Mouse (Mus musculus): Measurements from ENCODE around the gene Hectd4.
A peak's percentile ranks its signal among the peaks of the same experiment; 100 is the strongest.
"Not testable (repeated sequence)": the region's sequence is repeated elsewhere in the genome, so short reads cannot be mapped to it uniquely, and the experiment has no call there.

Gene Hectd4

DNA sequence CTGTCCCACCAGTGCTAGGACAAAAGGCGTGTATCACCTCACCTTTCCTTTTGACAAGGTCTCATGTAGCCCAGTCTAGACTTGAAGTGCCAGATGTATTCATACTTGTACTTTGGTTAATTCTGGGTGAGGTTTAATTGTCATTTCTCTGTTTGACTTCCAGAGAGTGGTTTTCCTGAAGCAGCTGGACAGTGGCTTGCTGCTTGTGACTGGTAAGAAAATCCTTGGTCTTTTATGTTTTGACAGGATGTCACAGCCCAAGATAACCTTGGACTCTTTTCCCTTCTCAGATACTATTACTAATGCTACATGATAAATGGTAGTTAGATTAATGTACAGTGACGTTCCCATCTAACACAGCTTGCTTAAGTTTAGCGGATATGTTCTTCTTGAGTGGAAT is 13.0 kb upstream of the Hectd4 start:
- DNase-seq: no peak

- DNase-seq: no peak
These were observed 10.0 kb upstream of the Hectd4 start for GRCm38 (mm10) chr5:121209755-121210600.

DNA sequence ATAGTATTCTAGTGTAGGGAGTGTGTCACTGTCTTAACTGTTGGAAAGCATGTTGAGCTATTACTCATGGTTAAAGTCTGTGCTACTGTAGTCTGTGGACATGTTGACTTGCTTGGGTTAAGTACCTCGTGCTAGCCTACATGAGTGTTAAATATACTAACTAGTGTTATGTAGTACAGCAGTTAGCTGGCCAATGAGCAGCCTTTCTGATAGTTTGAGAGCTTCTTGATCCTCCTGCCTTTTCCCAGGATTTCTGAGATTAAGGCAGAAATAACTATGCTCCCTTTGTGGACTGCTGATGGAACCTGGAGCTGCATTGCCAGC is 9.5 kb upstream of the Hectd4 start:
- no peak for DNase-seq

- no peak for DNase-seq
These were observed 7.9 kb upstream of the Hectd4 start for GRCm38 (mm10) chr5:121212108-121212507.

GRCm38 (mm10) chr5:121214707-121215106 is 5.3 kb upstream of the Hectd4 start:
- no peak for DNase-seq

GRCm38 (mm10) chr5:121215380-121216125 is 4.5 kb upstream of the Hectd4 start:
- DNase-seq: peak; percentile 65

- DNase-seq: no peak
These were observed 3.9 kb upstream of the Hectd4 start for GRCm38 (mm10) chr5:121216126-121216446.

DNA sequence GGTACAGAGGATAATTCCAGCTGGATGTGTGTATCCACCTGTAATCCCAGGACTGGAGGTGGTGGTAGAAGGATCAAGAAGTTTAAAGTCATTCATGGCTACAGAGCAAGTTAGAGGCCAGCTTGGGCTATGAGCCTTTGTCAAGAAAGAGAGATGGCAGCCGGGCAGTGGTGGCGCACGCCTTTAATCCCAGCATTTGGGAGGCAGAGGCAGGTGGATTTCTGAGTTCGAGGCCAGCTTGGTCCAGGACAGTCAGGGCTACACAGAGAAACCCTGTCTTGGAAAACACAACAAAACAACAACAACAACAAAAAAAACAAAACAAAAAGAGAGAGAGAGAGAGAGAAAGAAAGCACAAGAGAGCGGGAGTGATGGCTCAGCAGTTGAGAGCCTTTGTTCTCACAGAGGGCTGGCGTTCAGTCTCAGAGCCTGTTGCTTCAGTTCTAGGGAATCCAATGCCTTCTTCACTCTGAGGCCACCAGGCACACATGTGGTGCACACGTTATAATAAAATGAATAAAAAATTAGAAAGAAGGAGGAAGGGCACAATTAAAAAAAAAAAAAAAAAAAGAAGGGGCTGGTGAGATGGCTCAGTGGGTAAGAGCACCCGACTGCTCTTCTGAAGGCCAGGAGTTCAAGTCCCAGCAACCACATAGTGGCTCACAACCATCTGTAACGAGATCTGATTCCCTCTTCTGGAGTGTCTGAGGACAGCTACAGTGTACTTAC is 3.3 kb upstream of the Hectd4 start:
- DNase-seq: not testable (repeated sequence)

DNA sequence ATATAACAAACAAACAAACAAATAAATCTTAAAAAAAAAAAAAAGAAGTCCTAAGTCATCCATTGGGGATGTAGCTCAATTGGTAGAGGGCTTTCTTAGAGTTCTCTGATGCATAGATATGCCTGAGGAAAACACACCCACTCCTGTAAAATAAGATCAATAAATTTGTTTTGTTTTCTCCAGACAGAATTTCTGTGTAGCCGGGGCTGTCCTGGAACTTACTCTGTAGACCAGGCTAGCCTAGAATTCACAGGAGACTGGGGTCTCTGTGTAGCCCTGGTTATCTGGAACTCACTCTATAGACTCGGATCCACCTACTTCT is 2.7 kb upstream of the Hectd4 start:
- DNase-seq: no peak

DNA sequence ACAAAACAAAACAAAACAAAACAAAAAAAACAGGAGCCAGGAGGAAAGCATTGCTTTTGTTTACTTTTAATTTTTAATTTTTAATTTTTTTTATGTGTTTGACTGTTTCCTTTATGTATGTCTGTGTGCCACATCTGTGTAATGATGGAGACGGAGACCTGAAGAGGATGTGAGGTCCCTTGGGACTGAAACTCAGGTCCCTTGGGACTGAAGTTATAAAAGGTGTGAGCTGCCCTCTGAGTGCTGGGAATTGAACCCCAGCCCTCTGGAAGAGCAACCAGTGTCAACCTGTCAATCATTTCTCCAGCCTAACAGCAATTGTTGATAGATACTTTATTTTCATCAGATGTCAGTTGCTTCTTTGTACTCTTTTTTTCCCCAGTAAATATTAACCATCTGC is 829 bp upstream of the Hectd4 start:
- no peak for DNase-seq

GRCm38 (mm10) chr5:121220732-121221301 is 798 bp downstream of the Hectd4 start:
- DNase-seq: peak; percentile 68

GRCm38 (mm10) chr5:121221328-121221850 is 1.4 kb downstream of the Hectd4 start:
- no peak for DNase-seq

- not testable (repeated sequence) for DNase-seq
These were observed 4.0 kb downstream of the Hectd4 start for GRCm38 (mm10) chr5:121224020-121224419.

GRCm38 (mm10) chr5:121224856-121225255 is 4.8 kb downstream of the Hectd4 start:
- DNase-seq: no peak

GRCm38 (mm10) chr5:121225854-121226253 is 5.8 kb downstream of the Hectd4 start:
- DNase-seq: no peak

DNA sequence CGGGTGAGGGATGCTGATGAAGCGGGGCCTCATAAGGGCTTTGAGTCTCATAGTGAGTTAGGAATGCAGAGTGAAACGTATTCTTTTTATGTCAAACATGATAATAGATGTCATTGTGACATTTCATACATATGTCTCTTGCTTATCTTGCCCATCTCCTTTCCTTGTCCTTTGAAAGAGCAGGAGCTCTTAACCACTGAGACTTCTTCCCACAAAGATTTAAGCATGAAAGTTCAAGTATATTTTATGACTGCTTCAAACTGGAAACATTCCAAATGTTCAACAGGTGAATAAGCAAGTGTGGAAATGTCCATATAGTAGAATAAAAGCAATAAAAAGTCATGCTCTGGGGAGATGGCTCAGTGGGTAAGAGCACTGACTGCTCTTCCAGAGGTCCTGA is 6.4 kb downstream of the Hectd4 start:
- DNase-seq: no peak

DNA sequence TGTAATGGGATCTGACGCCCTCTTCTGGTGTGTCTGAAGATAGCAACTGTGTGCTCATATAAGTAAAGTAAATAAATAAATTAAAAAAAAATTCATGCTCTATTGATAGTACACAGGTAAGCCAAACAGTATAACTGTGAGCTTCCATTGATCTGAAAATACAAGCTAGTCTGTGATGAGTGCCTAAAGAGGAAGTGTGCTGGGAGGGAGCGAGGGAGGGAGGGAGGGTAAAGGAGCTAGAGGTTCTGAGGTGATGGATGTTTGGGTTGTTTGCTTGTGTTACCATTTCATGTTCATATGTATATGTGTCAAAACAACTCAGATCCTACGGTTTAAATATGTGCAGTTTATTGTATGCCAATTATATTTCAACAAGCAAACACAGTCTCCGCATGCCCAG is 6.8 kb downstream of the Hectd4 start:
- DNase-seq: no peak

DNA sequence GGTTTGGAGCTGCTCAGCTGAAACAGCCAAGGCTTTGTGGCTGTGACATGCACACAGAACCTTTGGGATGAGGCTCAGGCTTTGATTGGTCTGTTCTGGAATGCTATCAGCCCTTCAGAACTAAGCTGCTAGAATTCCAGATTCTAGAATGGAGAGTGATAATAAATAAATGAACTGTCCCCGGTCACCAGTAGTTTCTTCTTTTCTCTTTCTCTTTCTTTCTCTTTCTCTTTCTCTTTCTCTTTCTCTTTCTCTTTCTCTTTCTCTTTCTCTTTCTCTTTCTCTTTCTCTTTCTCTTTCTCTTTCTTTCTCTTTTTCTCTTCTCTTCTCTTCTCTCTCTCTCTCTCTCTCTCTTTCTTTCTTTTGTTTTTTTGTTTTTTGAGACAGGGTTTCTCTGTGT is 7.3 kb downstream of the Hectd4 start:
- DNase-seq: not testable (repeated sequence)

DNA sequence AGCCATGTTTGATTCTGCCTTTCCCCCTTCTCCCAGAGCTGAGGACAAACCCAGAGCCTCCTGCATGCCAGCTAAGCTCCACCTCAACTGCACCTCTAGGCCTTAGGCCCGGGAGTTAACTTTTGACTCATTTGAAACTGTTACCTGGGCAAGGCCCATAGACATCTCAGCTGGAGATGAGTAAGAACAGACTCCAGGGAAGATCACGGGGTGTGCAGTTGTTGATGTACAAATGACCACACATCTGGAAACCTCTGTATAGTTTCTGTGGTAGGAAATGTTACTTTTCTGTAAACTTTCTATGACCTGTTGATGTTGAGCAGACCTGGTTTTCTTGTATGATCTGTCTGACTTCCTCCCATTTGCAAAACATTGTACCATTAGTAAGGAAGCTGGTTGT is 9.2 kb downstream of the Hectd4 start:
- DNase-seq: no peak

- DNase-seq: no peak
These were observed 10.8 kb downstream of the Hectd4 start for GRCm38 (mm10) chr5:121230811-121231210.

DNA sequence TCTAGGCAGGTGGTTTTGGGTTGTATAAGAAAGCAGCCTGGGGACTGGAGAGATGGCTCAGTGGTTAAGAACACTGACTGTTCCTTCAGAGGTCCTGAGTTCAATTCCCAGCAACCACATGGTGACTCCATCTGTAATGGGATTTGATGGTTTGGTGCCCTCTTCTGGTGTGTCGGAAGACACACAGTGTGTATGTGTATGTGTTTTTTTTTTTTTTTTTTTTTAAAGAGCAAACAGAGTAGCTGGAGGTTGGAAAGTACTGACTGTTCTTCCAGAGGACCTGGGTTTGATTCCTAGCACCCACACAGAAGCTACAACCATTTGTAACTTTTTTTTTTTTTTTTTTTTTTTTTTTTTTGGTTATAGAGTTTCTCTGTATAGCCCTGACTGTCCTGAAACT is 12.8 kb downstream of the Hectd4 start:
- no peak for DNase-seq

DNA sequence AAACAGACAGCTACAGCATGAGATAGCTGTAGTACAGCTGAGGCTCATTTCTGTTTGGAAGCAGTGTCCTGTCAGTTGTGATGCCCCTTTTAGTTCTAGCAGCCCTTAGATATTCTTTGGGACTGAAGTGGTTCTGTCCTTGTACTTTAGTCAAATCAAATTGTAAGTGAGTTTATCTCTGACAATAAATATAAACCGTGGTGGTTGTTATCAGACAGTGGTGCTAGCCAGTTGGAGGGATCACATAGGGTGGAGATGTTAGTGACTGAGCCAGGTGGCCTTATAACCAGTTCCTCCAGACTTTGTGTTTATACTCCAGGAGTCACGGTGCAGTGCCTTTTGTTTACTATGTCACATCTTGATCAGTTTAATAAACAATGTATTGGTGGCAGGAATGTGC is 13.7 kb downstream of the Hectd4 start:
- DNase-seq: no peak

GRCm38 (mm10) chr5:121236171-121236570 is 16.2 kb downstream of the Hectd4 start:
- DNase-seq: peak; percentile 56

Measured in cerebellum, adult 11-12 months (tissue).